Mouse (Mus musculus): ENCODE results near the gene Cd80. TPM values are rescaled to one million over a fixed set of nuclear protein-coding genes. Genes with fewer than 3 reads are reported as not detected.

The Cd80 gene
- polyA plus RNA-seq, 1 experiment from 2014 or later, result 0.21 TPM

Other genes starting within 250 kb of the Cd80 start
- gene Nr1i2, start 160.7 kb upstream of the Cd80 start, polyA plus RNA-seq (2014; fragmentation: Nextera tagmentation; extraction: Ambion mirVana), result not detected in 2 replicates
- 0.10 and 0.20 TPM in 2 replicates for gene Maats1, start 113.4 kb upstream of the Cd80 start, polyA plus RNA-seq (2014; fragmentation: Nextera tagmentation; extraction: Ambion mirVana)
- 107 and 118 TPM in 2 replicates for gene Cox17, start 108.6 kb upstream of the Cd80 start, polyA plus RNA-seq (2014; fragmentation: Nextera tagmentation; extraction: Ambion mirVana)
- not detected in 2 replicates for gene Gm21987, start 108.5 kb upstream of the Cd80 start, polyA plus RNA-seq (2014; fragmentation: Nextera tagmentation; extraction: Ambion mirVana)
- gene Popdc2, start 93.4 kb upstream of the Cd80 start, polyA plus RNA-seq (2014; fragmentation: Nextera tagmentation; extraction: Ambion mirVana), result 0.75 and 1.8 TPM in 2 replicates
- gene Pla1a, start 22.4 kb upstream of the Cd80 start, polyA plus RNA-seq (2014; fragmentation: Nextera tagmentation; extraction: Ambion mirVana), result 0.07 TPM in 1 of 2 replicates, not detected in the other
- 135 and 141 TPM in 2 replicates for gene Adprh, start 2.9 kb upstream of the Cd80 start, polyA plus RNA-seq (2014; fragmentation: Nextera tagmentation; extraction: Ambion mirVana)
- 25.1 and 28.9 TPM in 2 replicates for gene Timmdc1, start 67.1 kb downstream of the Cd80 start, polyA plus RNA-seq (2014; fragmentation: Nextera tagmentation; extraction: Ambion mirVana)
- 72.9 and 78.9 TPM in 2 replicates for gene Poglut1, start 94.7 kb downstream of the Cd80 start, polyA plus RNA-seq (2014; fragmentation: Nextera tagmentation; extraction: Ambion mirVana)
- 131 and 135 TPM in 2 replicates for gene Tmem39a, start 103.1 kb downstream of the Cd80 start, polyA plus RNA-seq (2014; fragmentation: Nextera tagmentation; extraction: Ambion mirVana)